Mouse (Mus musculus) liver, embryonic 14.5 days (tissue): ENCODE measurements around the gene Isl2. TPM values are rescaled to one million over a fixed set of nuclear protein-coding genes. Genes with fewer than 3 reads are reported as not detected.

ENCODE experiments used
- ATAC-seq: fragments of 200-750 bp; cut with Nextera tagmentation; 2 replicates; pipeline ENCODE4 v1.8.0; 2017; ENCODE audit warnings: moderate number of reproducible peaks, mild to moderate bottlenecking, moderate library complexity; ENCODE audit not compliant: insufficient read depth
- DNase-seq, 3 experiments: peaks; one replicate each; pipeline ENCODE4 v3.0.0-alpha.2; 2012 to 2013; ENCODE audit warnings: low read depth in 3 of 3, low spot score in 3 of 3
- H3K27ac ChIP-seq: fragments of 300-500 bp; sonication (generic); 2 replicates; pipeline ENCODE4 v1.5.1; 2014; ENCODE audit warnings: moderate library complexity, mild to moderate bottlenecking, control low read depth, inconsistent platforms
- H3K27me3 ChIP-seq: fragments of 300-500 bp; sonication (generic); 2 replicates; pipeline ENCODE4 v1.6.1; 2014; ENCODE audit warnings: mild to moderate bottlenecking, low read length, moderate library complexity; ENCODE audit not compliant: control insufficient read depth, insufficient read depth
- H3K36me3 ChIP-seq: fragments of 300-500 bp; sonication (generic); replicated peaks from 2 replicates; pipeline ENCODE4 v1.6.1; 2014; ENCODE audit warnings: low read depth; ENCODE audit not compliant: control insufficient read depth, insufficient read depth
- H3K4me1 ChIP-seq, 2 experiments: fragments of 200-500 bp in 1 of 2; fragments of 300-500 bp in 1 of 2; sonication (generic) in 1 of 2; replicated peaks; 2 replicates each; pipeline ENCODE4 v1.6.1; 2012 to 2014; ENCODE audit warnings: antibody characterized with exemption in 1 of 2, inconsistent platforms in 1 of 2, low read length in 1 of 2; ENCODE audit not compliant: control insufficient read depth in 2 of 2, insufficient read depth in 2 of 2
- H3K4me2 ChIP-seq: fragments of 300-500 bp; sonication (generic); 2 replicates; pipeline ENCODE4 v1.6.1; 2014; ENCODE audit warnings: low read depth, mild to moderate bottlenecking, control low read depth, moderate library complexity
- H3K4me3 ChIP-seq, 2 experiments: fragments of 200-500 bp in 1 of 2; fragments of 300-500 bp in 1 of 2; sonication (generic) in 1 of 2; 2 replicates each; pipeline ENCODE4 v1.5.1; 2012 to 2014; ENCODE audit warnings: low read depth in 2 of 2, low read length in 2 of 2, mild to moderate bottlenecking in 2 of 2, control low read depth in 1 of 2, inconsistent platforms in 1 of 2, moderate library complexity in 1 of 2; ENCODE audit not compliant: insufficient read depth in 1 of 2
- H3K9ac ChIP-seq: fragments of 300-500 bp; sonication (generic); replicated peaks from 2 replicates; pipeline ENCODE4 v1.6.1; 2014; ENCODE audit warnings: mild to moderate bottlenecking, control low read depth, moderate library complexity
- H3K9me3 ChIP-seq: fragments of 300-500 bp; sonication (generic); 2 replicates; pipeline ENCODE4 v1.6.1; 2016; ENCODE audit warnings: low read length, mixed read lengths; ENCODE audit not compliant: control insufficient read depth
- CTCF ChIP-seq: IDR thresholded peaks from 2 replicates; pipeline ENCODE4 v1.5.1; 2016; ENCODE audit warnings: antibody characterized with exemption, low read depth, control low read depth
- EP300 ChIP-seq: IDR thresholded peaks from 2 replicates; pipeline ENCODE4 v1.6.1; 2016; ENCODE audit warnings: antibody characterized with exemption, low read depth
- WGBS: fragments of 180-500 bp; shearing (Covaris S2); extraction: QIAGEN DNeasy Blood & Tissue Kit; methylation state at CpG from one replicate; pipeline ENCODE4 v1.1.7; 2014; ENCODE audit not compliant: insufficient replicate concordance; 5-methylcytosine and 5-hydroxymethylcytosine counted together
- polyA plus RNA-seq, 2 experiments: library from polyadenylated mRNA; depleted of rRNA in 1 of 2; stranded (reverse) in 1 of 2; unstranded in 1 of 2; fragments of >200 nt; fragmentation: Nextera tagmentation in 1 of 2; extraction: Ambion mirVana in 1 of 2; gene quantifications; 2 replicates each; pipeline versions ENCODE4 v1.2.1 to v1.2.3; 2012 to 2014

The Isl2 gene
- polyA plus RNA-seq, 2 experiments, result 0.10 to 0.16 TPM

DNA sequence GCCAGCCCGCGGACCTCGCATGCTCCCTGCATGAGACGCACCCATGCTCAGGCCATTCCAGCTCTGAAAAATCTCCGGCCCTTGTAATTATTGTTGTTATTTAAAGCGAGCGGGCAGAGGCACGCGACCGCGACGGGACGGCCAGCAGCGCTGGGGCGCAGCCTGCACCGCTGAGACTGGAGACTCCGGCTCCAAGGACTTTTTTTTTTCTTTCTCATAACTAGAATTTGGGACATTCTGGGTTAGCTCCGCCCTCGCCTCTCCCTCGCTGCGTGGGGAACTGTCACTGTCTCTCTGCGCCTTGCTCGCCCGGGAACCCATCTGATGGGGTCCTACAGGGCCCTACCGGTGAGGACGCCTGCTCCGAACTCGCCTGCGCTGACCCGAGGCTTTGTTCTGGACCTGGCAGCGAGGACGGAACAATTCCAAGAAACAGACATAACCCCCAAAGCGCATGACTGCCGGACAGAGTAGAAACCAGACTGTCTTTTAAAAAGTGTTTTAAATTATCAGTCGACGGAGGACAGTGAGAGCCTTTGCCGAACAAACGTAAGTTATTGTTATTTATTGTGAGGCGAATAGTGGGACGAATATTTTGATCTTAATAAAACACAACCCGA lies 7.2 kb downstream of the Isl2 start:
- Histone ChIP-seq H3K4me2 (0 out of 2 replicates have a peak overlapping the region, but pooled peaks have one; percentile 8), H3K27ac (no peak overlapping the region), H3K4me1 (no peaks in the 10 kb centered on the region), H3K4me3 (no peak overlapping the region), H3K9ac (no peak overlapping the region), H3K27me3 (peaks cover 87% of the 10 kb centered on the region), H3K9me3 (peaks cover 5% of the 10 kb centered on the region), H3K36me3 (no peaks in the 10 kb centered on the region)
- ATAC-seq (no peak), DNase-seq (no peak)
- TF ChIP-seq EP300 (no peak), CTCF (no peak)
- 10% methylated on average over 41 of the region's 41 CpGs for WGBS

DNA sequence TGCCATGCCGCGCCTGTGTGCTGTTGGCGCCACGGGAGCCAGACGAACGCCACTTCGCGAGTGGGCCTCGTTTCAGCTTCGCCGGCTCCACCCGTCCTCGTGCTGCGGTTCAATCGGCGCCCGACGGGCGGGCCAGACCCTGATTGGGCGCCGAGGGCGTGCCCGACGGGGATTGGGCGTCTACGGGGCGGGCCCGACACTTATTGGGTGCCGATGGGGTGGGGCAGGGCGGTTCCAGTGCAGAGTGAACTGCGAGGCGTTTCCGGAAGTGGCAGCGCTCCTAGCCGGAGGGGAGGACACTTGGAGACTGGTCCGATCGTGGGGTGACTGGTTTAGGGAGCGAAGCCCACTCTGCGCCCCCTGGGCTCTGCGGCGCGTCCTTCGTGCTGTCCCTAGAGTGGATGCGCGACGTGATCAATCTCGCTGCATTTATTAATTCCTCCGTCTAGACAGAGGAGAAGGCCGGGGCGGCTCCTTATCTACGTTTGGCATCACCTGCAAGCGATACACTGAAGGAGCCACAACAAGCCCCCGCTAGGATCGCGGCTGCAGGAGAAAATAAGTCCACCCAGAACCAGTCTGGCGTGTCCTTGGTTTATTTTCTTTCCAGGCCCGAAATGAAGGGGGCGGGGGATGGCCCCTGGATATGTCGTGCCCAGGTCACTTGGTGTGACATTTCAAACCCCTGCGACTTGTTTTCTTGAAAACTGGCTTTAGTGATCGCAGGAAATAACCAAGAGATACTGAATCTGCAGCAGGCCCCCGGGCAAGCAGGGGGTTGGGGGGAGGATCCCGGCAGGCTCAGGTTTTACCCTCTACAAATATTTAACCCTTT lies 7.9 kb downstream of the Isl2 start:
- Histone ChIP-seq H3K27ac (no peak overlapping the region), H3K9me3 (peaks cover 5% of the 10 kb centered on the region), H3K4me2 (peak overlapping the region; percentile 43), H3K27me3 (peaks cover 80% of the 10 kb centered on the region), H3K9ac (no peak overlapping the region), H3K4me1 (no peaks in the 10 kb centered on the region), H3K4me3 (peak overlapping the region in 1 of 2 experiments; percentile 31; a peak in 2 of 4 replicates), H3K36me3 (no peaks in the 10 kb centered on the region)
- DNase-seq, result peak in 1 of 3 experiments; percentile 7
- 3% methylated on average over 62 of the region's 63 CpGs for WGBS
- ATAC-seq, result peak; percentile 68
- no peak for TF ChIP-seq CTCF
- no peak for TF ChIP-seq EP300

DNA sequence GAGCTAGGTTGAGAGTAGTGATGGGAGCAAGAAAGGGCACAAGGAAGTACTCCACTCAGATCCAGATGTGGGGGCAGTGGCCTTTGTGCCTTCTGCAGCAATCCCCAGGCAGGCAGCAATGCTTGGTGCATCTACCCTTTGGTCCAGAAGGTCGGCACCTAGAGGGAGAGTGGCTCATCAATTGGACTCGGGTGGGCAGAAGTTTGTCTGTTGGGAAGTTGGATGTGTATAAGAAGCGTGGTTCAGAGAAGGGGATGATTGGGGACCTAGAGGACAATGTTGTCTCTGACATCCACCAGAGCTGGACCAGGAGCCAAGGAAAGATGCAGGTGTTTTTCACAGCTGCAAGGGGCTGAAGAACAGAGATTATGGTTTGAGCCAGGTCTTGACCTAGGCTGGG lies 10.4 kb downstream of the Isl2 start:
- ATAC-seq (no peak), DNase-seq (no peak)
- Histone ChIP-seq H3K4me1 (no peaks in the 10 kb centered on the region), H3K4me2 (no peak overlapping the region), H3K27me3 (peaks cover 55% of the 10 kb centered on the region), H3K27ac (no peak overlapping the region), H3K36me3 (no peaks in the 10 kb centered on the region), H3K9ac (no peak overlapping the region), H3K9me3 (peaks cover 5% of the 10 kb centered on the region), H3K4me3 (no peak overlapping the region)
- WGBS, result 18% methylated on average over 3 of the region's 3 CpGs
- TF ChIP-seq CTCF, result no peak
- no peak for TF ChIP-seq EP300

DNA sequence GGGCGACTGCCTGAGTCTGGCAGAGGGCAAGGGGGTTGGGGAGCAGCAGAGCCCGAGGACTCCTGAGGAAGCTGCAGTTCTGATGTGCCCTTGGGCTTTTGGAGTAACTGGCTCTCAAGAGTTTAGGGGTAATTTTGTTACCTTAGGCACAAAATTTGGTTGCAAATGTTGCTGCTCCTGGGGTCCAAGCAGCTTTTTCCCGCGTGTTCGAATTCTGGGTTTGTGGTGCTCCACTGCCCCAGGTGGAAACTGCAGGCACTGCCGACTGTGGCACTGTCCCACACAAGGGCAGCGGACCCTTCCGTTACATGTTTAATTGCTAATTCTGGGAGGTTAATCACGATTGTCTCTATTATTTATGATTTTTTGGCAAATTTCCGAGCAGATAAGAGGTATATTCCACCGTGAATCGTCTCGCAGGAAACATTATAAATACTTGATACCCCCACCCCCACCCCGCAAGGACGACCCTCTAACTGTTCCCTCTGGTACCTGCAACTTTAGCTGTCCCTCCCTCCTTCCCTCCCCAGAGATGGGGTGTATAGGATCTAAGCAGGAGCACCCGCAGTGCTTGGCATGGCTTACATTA lies 10.9 kb downstream of the Isl2 start:
- peak overlapping the region; percentile 18; the same call in 1 of the 2 replicates for H3K4me2 ChIP-seq
- H3K27ac ChIP-seq, result no peak overlapping the region
- no peak overlapping the region for H3K9ac ChIP-seq
- no peaks in the 10 kb centered on the region for H3K4me1 ChIP-seq
- no peak for ATAC-seq
- 8% methylated on average over 16 of the region's 16 CpGs for WGBS
- H3K9me3 ChIP-seq, result peaks cover 5% of the 10 kb centered on the region
- H3K27me3 ChIP-seq, result peaks cover 50% of the 10 kb centered on the region
- H3K4me3 ChIP-seq, result no peak overlapping the region
- no peak for TF ChIP-seq EP300
- TF ChIP-seq CTCF, result 0 out of 2 replicates have a peak, but pooled peaks have one; percentile 38
- no peak for DNase-seq
- no peaks in the 10 kb centered on the region for H3K36me3 ChIP-seq

DNA sequence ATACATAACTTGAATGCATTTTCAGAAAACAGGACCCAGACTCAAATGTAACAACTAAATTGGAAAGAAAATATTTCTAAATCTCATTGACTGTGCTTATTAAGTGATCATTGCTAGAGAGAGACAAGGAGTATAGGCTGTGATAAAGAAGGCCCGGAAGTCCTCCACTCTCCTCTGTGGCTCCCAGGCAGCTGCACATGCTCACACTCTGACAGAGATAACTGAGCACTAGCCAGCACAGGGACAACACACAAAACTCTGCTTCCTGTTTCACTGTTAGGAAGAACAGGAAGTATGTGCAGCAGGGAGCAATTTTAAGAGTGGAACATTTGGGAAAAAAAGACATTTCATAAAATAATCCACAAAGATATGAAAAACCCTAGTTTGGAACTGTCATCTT lies 16.5 kb downstream of the Isl2 start:
- Histone ChIP-seq H3K9me3 (no peaks in the 10 kb centered on the region), H3K4me2 (no peak overlapping the region), H3K4me3 (no peak overlapping the region), H3K36me3 (no peaks in the 10 kb centered on the region), H3K4me1 (no peaks in the 10 kb centered on the region), H3K27me3 (no peaks in the 10 kb centered on the region), H3K9ac (no peak overlapping the region), H3K27ac (no peak overlapping the region)
- TF ChIP-seq CTCF (no peak), EP300 (no peak)
- ATAC-seq, result no peak
- no peak for DNase-seq
- 19% methylated on average over 1 of the region's 1 CpGs for WGBS
